Mouse (Mus musculus) heart, adult 9 months (tissue): ENCODE measurements around the gene Olfr740.

Experiments
- DNase-seq, 2 experiments: peaks; one replicate each; pipeline ENCODE4 v3.0.0; 2022; ENCODE audit warnings: low spot score in 2 of 2

Olfr740 gene

DNA sequence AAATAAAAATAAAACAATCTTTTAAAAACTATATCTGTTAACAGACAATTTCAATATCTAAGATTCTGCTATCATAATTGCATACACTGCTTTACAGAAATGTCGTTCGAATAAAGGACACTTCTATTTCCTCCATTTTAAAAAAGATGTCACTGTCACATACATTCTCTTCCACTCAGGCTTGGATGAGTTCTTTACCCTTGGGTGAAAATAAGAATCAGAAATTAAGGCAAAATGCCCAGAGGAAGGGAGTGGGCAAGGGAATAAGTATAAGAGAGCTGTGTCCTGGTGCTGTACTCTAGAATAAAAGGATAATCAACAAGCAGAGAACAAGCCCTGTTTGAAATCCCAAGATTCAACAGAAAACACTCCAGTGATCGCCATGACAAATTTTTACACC lies at the start of gene Olfr740:
Gene Olfr740 (plus strand): TSS at position 301 of the 400 bp plus-strand sequence.
- DNase-seq, result no peak

DNA sequence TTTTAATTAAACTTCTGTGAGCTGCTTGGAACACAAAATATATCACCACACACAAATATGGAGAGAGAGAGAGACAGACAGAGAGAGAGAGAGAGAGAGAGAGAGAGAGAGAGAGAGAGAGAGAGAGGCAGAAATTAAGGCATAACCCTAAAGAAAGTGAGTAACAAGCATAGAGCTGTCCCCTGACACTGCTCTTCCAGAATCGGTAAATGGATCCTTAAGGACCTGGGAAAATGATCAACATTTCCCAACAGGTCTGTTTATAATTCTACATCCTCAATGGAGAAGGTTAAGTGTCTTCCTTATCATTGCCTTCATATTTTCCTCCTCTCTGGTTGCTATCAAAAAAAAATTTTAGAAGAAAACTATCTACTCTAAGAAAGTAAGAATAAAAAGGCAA lies 38.1 kb upstream of the Olfr740 start, which contains the start of gene Olfr738:
Gene Olfr738 (plus strand): TSS at position 301 of the 400 bp plus-strand sequence.
- DNase-seq, result no peak

DNA sequence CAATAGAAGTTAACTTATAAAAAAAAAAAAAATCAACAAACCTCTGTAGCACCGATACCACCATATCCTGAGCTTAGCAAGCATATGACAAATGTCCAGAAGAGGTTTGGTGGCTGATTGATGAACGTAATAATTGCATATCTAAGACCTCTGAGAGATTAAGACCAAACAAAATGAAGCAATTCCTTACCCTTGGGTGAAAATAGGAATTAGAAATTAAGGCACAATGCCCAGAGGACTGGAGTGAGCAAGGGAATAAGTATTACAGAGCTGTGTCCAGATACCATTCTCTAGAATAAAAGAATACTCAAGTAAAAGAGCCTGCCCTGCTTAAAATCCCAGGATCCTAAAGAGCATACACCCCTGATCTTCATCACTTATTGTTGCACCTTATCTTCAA lies 27.0 kb upstream of the Olfr740 start, which contains the start of gene Olfr739:
Gene Olfr739 (plus strand): TSS at position 301 of the 400 bp plus-strand sequence.
- no peak for DNase-seq

DNA sequence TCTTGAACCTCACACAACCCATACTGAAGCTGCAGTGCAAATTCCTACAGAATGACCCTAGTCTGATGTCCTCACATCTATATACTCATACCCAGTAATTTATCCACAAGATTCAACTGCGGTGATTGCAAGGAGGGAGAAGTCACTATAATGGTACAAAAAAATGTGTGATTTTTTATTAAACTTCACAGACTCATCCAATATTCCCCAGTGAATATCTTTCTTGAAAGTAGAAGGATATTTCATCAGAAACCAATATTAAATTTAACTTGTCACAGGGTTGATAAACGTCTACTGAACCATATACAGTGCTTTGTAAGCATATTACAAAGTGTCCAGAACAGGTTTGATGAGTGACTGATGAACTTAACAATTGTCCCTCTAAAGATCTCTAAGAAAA lies 27.1 kb downstream of the Olfr740 start, which contains the start of gene Olfr741:
Gene Olfr741 (plus strand): TSS at position 301 of the 400 bp plus-strand sequence.
- DNase-seq, result no peak

DNA sequence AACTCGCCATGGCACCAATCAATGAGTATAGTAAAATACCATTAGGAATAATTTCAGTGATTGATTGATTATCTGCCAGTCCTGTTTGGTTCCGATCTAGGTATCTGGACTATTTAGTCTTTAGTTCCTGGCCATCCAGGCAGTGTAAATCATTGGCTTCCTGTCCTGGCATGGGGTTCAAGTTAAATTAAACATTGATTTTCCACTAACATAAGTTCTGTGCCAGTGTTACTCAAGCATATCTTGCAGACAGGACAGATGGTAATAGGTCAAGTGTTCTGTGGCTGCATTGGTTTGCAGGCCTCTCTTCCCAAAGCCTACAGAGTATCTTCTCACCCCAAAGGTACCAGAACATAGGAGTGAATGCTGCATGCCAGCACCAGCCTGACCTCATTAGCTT lies 33.1 kb downstream of the Olfr740 start:
- no peak for DNase-seq

DNA sequence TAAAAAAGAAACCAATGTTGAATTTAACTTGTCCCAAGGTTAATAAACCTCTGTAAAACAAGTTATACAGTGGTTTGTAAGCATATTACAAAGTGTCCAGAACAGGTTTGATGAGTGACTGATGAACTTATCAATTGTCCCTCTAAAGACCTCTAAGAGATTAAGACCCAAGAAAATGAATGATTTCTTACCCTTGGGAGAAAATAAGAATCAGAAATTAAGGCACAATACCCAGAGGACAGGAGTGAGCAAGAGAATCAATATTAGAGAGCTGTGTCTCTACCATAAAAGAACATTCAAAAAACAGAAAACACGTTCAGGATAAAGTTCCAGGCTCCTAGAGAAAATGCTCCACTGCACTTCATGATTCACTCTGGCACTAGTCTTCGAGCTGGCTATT lies 58.0 kb downstream of the Olfr740 start, which contains the start of gene Olfr742:
Gene Olfr742 (plus strand): TSS at position 301 of the 400 bp plus-strand sequence.
- no peak for DNase-seq
